Mouse (Mus musculus): ENCODE measurements around the gene Gpr176. TPM values are rescaled to one million over a fixed set of nuclear protein-coding genes. Genes with fewer than 3 reads are reported as not detected.

Gpr176 gene
- polyA plus RNA-seq, 1 experiment from 2014 or later: 0.57 TPM

DNA sequence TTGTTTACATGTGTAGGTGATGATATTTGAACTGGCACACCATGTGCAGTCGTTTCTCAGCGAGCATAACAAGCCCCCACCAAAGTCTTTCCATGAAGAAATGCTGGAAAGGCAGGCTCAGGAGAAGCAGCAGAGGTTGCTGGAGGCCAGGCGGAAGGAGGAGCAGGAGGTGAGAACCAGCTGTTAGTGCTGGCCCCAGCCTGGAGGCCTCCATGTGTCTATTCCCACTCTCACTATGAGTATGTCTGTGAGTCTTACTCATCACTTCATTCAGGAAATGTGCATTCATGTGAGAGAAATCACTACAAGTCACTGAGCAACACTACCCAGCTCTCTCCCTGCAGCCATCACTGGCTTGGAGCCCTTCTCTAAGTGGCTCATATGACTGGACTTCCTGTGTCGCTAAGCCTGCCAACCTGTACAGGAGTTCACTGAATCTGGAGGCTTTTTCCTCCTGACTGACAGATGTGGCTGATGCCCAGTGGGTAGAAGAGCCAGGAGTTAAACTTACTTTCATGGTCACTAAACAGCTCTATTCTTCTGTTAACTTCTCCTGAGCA, 35.2 kb upstream of the Gpr176 start:
- Histone ChIP-seq H3K27ac (ENCODE audit: low read depth, low read length) (no peak overlapping the region), H3K9ac (ENCODE audit: low read depth, low read length) (no peak overlapping the region), H3K27me3 (replicated peaks; ENCODE audit: control insufficient read depth, insufficient read depth, low read length) (no peaks in the 10 kb centered on the region), H3K4me1 (replicated peaks; ENCODE audit: control insufficient read depth, insufficient read depth, low read length) (no peaks in the 10 kb centered on the region), H3K4me3 (ENCODE audit: low read depth, low read length) (no peak overlapping the region), H3K4me2 (replicated peaks; ENCODE audit: low read depth) (no peak overlapping the region), H3K36me3 (ENCODE audit: control insufficient read depth, insufficient read depth) (peaks cover 17% of the 10 kb centered on the region), H3K9me3 (ENCODE audit: control insufficient read depth) (no peaks in the 10 kb centered on the region)
- TF ChIP-seq CTCF (IDR thresholded peaks at IDR 0.05; ENCODE audit: low read depth): no peak
- WGBS: 74% methylated on average over 4 of the region's 4 CpGs
- ATAC-seq: no peak

DNA sequence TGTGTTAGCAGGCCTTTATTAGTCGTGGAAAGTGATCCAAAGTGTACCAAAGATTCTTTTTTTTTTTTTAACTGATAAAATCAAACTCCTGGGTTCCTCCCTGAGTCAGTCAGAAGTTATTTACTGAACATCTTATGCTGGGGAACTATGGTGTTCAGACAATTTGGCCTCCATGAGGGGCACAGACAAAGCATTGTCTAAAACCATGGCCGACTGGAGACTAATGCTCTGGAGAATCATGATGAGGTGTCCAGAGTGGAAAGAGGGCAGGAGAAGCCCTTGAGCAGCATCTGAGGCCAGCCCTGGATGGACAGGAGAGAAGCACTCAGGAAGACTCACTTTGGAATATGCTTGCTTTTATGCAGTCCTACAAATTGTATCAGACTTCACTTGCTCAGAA, 33.6 kb upstream of the Gpr176 start:
- 71% methylated on average over 2 of the region's 2 CpGs for WGBS
- Histone ChIP-seq H3K4me2 (replicated peaks; ENCODE audit: low read depth) (no peak overlapping the region), H3K27ac (ENCODE audit: low read depth, low read length) (no peak overlapping the region), H3K9me3 (ENCODE audit: control insufficient read depth) (no peaks in the 10 kb centered on the region), H3K9ac (ENCODE audit: low read depth, low read length) (no peak overlapping the region), H3K4me1 (replicated peaks; ENCODE audit: control insufficient read depth, insufficient read depth, low read length) (no peaks in the 10 kb centered on the region), H3K4me3 (ENCODE audit: low read depth, low read length) (no peak overlapping the region), H3K36me3 (ENCODE audit: control insufficient read depth, insufficient read depth) (peaks cover 8% of the 10 kb centered on the region), H3K27me3 (replicated peaks; ENCODE audit: control insufficient read depth, insufficient read depth, low read length) (no peaks in the 10 kb centered on the region)
- ATAC-seq: no peak
- TF ChIP-seq CTCF (IDR thresholded peaks at IDR 0.05; ENCODE audit: low read depth): no peak

DNA sequence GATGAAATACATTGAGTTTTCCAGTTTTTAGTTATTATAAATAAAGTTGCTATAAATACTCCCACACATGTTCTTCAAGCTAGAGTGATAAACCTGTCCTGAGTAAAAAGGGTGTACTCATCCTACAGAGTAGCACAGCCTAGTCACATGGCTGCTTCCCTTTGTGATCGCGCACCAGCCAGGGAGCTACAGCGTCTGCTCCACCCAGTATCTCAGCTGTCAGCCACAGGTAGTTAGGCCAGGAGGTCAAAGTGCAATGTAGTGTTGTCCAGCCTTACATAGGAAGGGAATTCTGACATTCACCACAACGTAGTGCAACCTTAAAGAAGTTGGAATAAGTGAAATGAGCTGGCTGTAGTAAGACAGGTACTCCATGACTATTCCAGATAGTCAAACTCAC, 32.3 kb upstream of the Gpr176 start:
- Histone ChIP-seq H3K4me3 (ENCODE audit: low read depth, low read length) (no peak overlapping the region), H3K27ac (ENCODE audit: low read depth, low read length) (no peak overlapping the region), H3K9ac (ENCODE audit: low read depth, low read length) (no peak overlapping the region), H3K4me1 (replicated peaks; ENCODE audit: control insufficient read depth, insufficient read depth, low read length) (no peaks in the 10 kb centered on the region), H3K36me3 (ENCODE audit: control insufficient read depth, insufficient read depth) (peaks cover 3% of the 10 kb centered on the region; the same call in 1 of the 2 replicates), H3K27me3 (replicated peaks; ENCODE audit: control insufficient read depth, insufficient read depth, low read length) (no peaks in the 10 kb centered on the region), H3K4me2 (replicated peaks; ENCODE audit: low read depth) (no peak overlapping the region), H3K9me3 (ENCODE audit: control insufficient read depth) (no peaks in the 10 kb centered on the region)
- WGBS: 44% methylated on average over 4 of the region's 4 CpGs
- no peak for TF ChIP-seq CTCF (IDR thresholded peaks at IDR 0.05; ENCODE audit: low read depth)
- ATAC-seq: peak; percentile 76

DNA sequence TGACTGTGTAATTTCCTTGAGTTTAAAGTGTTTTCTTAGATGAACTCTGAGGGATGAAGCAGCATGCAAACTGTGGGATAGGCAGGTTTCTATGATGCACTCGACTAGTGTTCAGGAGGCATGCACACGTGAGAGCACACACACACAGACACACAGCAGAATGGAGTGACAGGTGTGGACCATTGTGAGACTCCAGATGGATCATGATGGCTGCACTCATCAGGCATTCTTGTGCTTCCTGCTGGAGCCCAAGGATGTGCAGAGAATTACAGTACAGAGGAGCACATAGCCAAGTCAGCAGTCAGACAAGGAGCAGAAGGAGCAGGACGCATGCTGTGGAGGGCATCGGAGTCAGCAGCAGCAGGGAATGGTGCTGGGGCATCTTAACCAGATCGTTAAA, 31.1 kb upstream of the Gpr176 start:
- Histone ChIP-seq H3K4me2 (replicated peaks; ENCODE audit: low read depth) (no peak overlapping the region), H3K27me3 (replicated peaks; ENCODE audit: control insufficient read depth, insufficient read depth, low read length) (no peaks in the 10 kb centered on the region), H3K4me1 (replicated peaks; ENCODE audit: control insufficient read depth, insufficient read depth, low read length) (no peaks in the 10 kb centered on the region), H3K36me3 (ENCODE audit: control insufficient read depth, insufficient read depth) (peaks cover 3% of the 10 kb centered on the region; the same call in 1 of the 2 replicates), H3K4me3 (ENCODE audit: low read depth, low read length) (no peak overlapping the region), H3K9ac (ENCODE audit: low read depth, low read length) (no peak overlapping the region), H3K9me3 (ENCODE audit: control insufficient read depth) (no peaks in the 10 kb centered on the region), H3K27ac (ENCODE audit: low read depth, low read length) (no peak overlapping the region)
- no peak for TF ChIP-seq CTCF (IDR thresholded peaks at IDR 0.05; ENCODE audit: low read depth)
- WGBS: 88% methylated on average over 5 of the region's 5 CpGs
- no peak for ATAC-seq

- no peaks in the 10 kb centered on the region for H3K9me3 ChIP-seq (ENCODE audit: control insufficient read depth)
- TF ChIP-seq CTCF (IDR thresholded peaks at IDR 0.05; ENCODE audit: low read depth): no peak
- no peaks in the 10 kb centered on the region for H3K36me3 ChIP-seq (ENCODE audit: control insufficient read depth, insufficient read depth)
- H3K4me1 ChIP-seq (replicated peaks; ENCODE audit: control insufficient read depth, insufficient read depth, low read length): no peaks in the 10 kb centered on the region
- 0 out of 2 replicates have a peak overlapping the region, but pooled peaks have one; percentile 4 for H3K27ac ChIP-seq (ENCODE audit: low read depth, low read length)
- no peaks in the 10 kb centered on the region for H3K27me3 ChIP-seq (replicated peaks; ENCODE audit: control insufficient read depth, insufficient read depth, low read length)
- ATAC-seq: no peak; the same call in 1 of the 2 replicates
- H3K9ac ChIP-seq (ENCODE audit: low read depth, low read length): no peak overlapping the region
- WGBS: 45% methylated on average over 5 of the region's 5 CpGs
- H3K4me3 ChIP-seq (ENCODE audit: low read depth, low read length): no peak overlapping the region
- no peak overlapping the region for H3K4me2 ChIP-seq (replicated peaks; ENCODE audit: low read depth)
Measured at GRCm38 (mm10) chr2:118401834-118402727, 28.9 kb upstream of the Gpr176 start.

GRCm38 (mm10) chr2:118399751-118400150, 26.5 kb upstream of the Gpr176 start:
- H3K27me3 ChIP-seq (replicated peaks; ENCODE audit: control insufficient read depth, insufficient read depth, low read length): no peaks in the 10 kb centered on the region
- 0 out of 2 replicates have a peak, but pooled peaks have one; percentile 25 for ATAC-seq
- no peak for TF ChIP-seq CTCF (IDR thresholded peaks at IDR 0.05; ENCODE audit: low read depth)
- no peak overlapping the region for H3K4me3 ChIP-seq (ENCODE audit: low read depth, low read length)
- H3K4me2 ChIP-seq (replicated peaks; ENCODE audit: low read depth): no peak overlapping the region; the same call in 1 of the 2 replicates
- H3K27ac ChIP-seq (ENCODE audit: low read depth, low read length): no peak overlapping the region
- WGBS: 49% methylated on average over 5 of the region's 5 CpGs
- H3K36me3 ChIP-seq (ENCODE audit: control insufficient read depth, insufficient read depth): no peaks in the 10 kb centered on the region
- H3K9me3 ChIP-seq (ENCODE audit: control insufficient read depth): no peaks in the 10 kb centered on the region
- H3K9ac ChIP-seq (ENCODE audit: low read depth, low read length): no peak overlapping the region
- no peaks in the 10 kb centered on the region for H3K4me1 ChIP-seq (replicated peaks; ENCODE audit: control insufficient read depth, insufficient read depth, low read length)
